Mouse (Mus musculus): ENCODE measurements at regions not wholly inside any gene's neighbourhood (a gene's known extent, or its start where the extent isn't known, plus 50 kb on each side); places are given as distances from the start of the nearest gene placed in this dataset.

- Histone ChIP-seq H3K9ac (replicated peaks) (no peak overlapping the region), H3K27me3 (0 out of 2 replicates have a peak, but pooled peaks cover 6% of the 10 kb centered on the region), H3K27ac (no peak overlapping the region), H3K4me1 (replicated peaks) (no peaks in the 10 kb centered on the region), H3K4me2 (replicated peaks) (no peak overlapping the region), H3K4me3 (replicated peaks) (no peak overlapping the region), H3K9me3 (no peaks in the 10 kb centered on the region), H3K36me3 (no peaks in the 10 kb centered on the region)
- no peak for ATAC-seq
- WGBS: 64% methylated on average over 4 of the region's 4 CpGs
Measured at GRCm38 (mm10) chr5:4697346-4698095, 60.3 kb downstream of the Fzd1 start.

- Histone ChIP-seq H3K9me3 (no peaks in the 10 kb centered on the region), H3K4me1 (replicated peaks) (no peaks in the 10 kb centered on the region), H3K9ac (replicated peaks) (no peak overlapping the region), H3K27me3 (0 out of 2 replicates have a peak, but pooled peaks cover 6% of the 10 kb centered on the region), H3K36me3 (no peaks in the 10 kb centered on the region), H3K4me3 (replicated peaks) (no peak overlapping the region), H3K4me2 (replicated peaks) (no peak overlapping the region), H3K27ac (no peak overlapping the region)
- ATAC-seq: no peak
Measured at GRCm38 (mm10) chr5:4696701-4697100, 61.1 kb downstream of the Fzd1 start.

GRCm38 (mm10) chr5:4689130-4689529 is 68.7 kb downstream of the Fzd1 start:
- Histone ChIP-seq H3K4me1 (replicated peaks) (no peaks in the 10 kb centered on the region), H3K9ac (replicated peaks) (no peak overlapping the region), H3K27me3 (no peaks in the 10 kb centered on the region), H3K4me3 (replicated peaks) (no peak overlapping the region), H3K9me3 (no peaks in the 10 kb centered on the region), H3K36me3 (no peaks in the 10 kb centered on the region), H3K4me2 (replicated peaks) (no peak overlapping the region), H3K27ac (no peak overlapping the region)
- ATAC-seq: no peak
- WGBS: 88% methylated on average over 2 of the region's 2 CpGs

- Histone ChIP-seq H3K9me3 (no peaks in the 10 kb centered on the region), H3K4me1 (replicated peaks) (no peaks in the 10 kb centered on the region), H3K9ac (replicated peaks) (no peak overlapping the region), H3K4me2 (replicated peaks) (no peak overlapping the region), H3K27ac (no peak overlapping the region), H3K27me3 (no peaks in the 10 kb centered on the region), H3K36me3 (no peaks in the 10 kb centered on the region), H3K4me3 (replicated peaks) (no peak overlapping the region)
- ATAC-seq: no peak
- WGBS: 95% methylated on average over 2 of the region's 2 CpGs
Measured at GRCm38 (mm10) chr5:4675316-4675715, 82.5 kb downstream of the Fzd1 start.

GRCm38 (mm10) chr5:4666381-4666780 is 91.5 kb downstream of the Fzd1 start:
- no peak overlapping the region for H3K9ac ChIP-seq (replicated peaks)
- H3K27ac ChIP-seq: peak overlapping the region; percentile 82
- H3K36me3 ChIP-seq: no peaks in the 10 kb centered on the region
- H3K4me2 ChIP-seq (replicated peaks): peak overlapping the region; percentile 33
- no peak overlapping the region for H3K4me3 ChIP-seq (replicated peaks)
- peak; percentile 88 for ATAC-seq
- peaks cover 18% of the 10 kb centered on the region for H3K4me1 ChIP-seq (replicated peaks)
- WGBS: 51% methylated on average over 12 of the region's 12 CpGs
- H3K27me3 ChIP-seq: no peaks in the 10 kb centered on the region
- H3K9me3 ChIP-seq: no peaks in the 10 kb centered on the region

- Histone ChIP-seq H3K4me1 (replicated peaks) (peaks cover 21% of the 10 kb centered on the region), H3K27ac (peak overlapping the region; percentile 82), H3K4me2 (replicated peaks) (peak overlapping the region; percentile 33), H3K4me3 (replicated peaks) (no peak overlapping the region), H3K9me3 (no peaks in the 10 kb centered on the region), H3K9ac (replicated peaks) (no peak overlapping the region), H3K36me3 (no peaks in the 10 kb centered on the region), H3K27me3 (no peaks in the 10 kb centered on the region)
- 56% methylated on average over 9 of the region's 9 CpGs for WGBS
- peak; percentile 68; the same call in 1 of the 2 replicates for ATAC-seq
Measured at GRCm38 (mm10) chr5:4665978-4666377, 91.9 kb downstream of the Fzd1 start.

GRCm38 (mm10) chr5:4664918-4665317 is 92.9 kb downstream of the Fzd1 start:
- no peaks in the 10 kb centered on the region for H3K9me3 ChIP-seq
- H3K4me1 ChIP-seq (replicated peaks): peaks cover 21% of the 10 kb centered on the region
- ATAC-seq: no peak
- no peak overlapping the region for H3K27ac ChIP-seq
- no peak overlapping the region for H3K4me3 ChIP-seq (replicated peaks)
- H3K36me3 ChIP-seq: no peaks in the 10 kb centered on the region
- no peak overlapping the region for H3K4me2 ChIP-seq (replicated peaks)
- H3K9ac ChIP-seq (replicated peaks): no peak overlapping the region
- WGBS: 78% methylated on average over 4 of the region's 4 CpGs
- no peaks in the 10 kb centered on the region for H3K27me3 ChIP-seq

GRCm38 (mm10) chr5:4664488-4664887 is 93.3 kb downstream of the Fzd1 start:
- 66% methylated on average over 10 of the region's 10 CpGs for WGBS
- no peaks in the 10 kb centered on the region for H3K9me3 ChIP-seq
- no peak overlapping the region for H3K4me2 ChIP-seq (replicated peaks)
- H3K9ac ChIP-seq (replicated peaks): no peak overlapping the region
- H3K4me3 ChIP-seq (replicated peaks): no peak overlapping the region
- H3K27me3 ChIP-seq: no peaks in the 10 kb centered on the region
- ATAC-seq: no peak
- peaks cover 21% of the 10 kb centered on the region for H3K4me1 ChIP-seq (replicated peaks)
- H3K36me3 ChIP-seq: no peaks in the 10 kb centered on the region
- no peak overlapping the region for H3K27ac ChIP-seq

GRCm38 (mm10) chr5:4662198-4662585 is 95.6 kb downstream of the Fzd1 start:
- Histone ChIP-seq H3K4me3 (replicated peaks) (no peak overlapping the region), H3K9me3 (no peaks in the 10 kb centered on the region), H3K9ac (replicated peaks) (no peak overlapping the region), H3K4me1 (replicated peaks) (peaks cover 21% of the 10 kb centered on the region), H3K27me3 (no peaks in the 10 kb centered on the region), H3K36me3 (no peaks in the 10 kb centered on the region), H3K27ac (no peak overlapping the region), H3K4me2 (replicated peaks) (no peak overlapping the region)
- ATAC-seq: no peak
- 74% methylated on average over 6 of the region's 6 CpGs for WGBS

- Histone ChIP-seq H3K4me1 (replicated peaks) (peaks cover 19% of the 10 kb centered on the region), H3K9ac (replicated peaks) (no peak overlapping the region), H3K4me3 (replicated peaks) (no peak overlapping the region), H3K27ac (no peak overlapping the region), H3K4me2 (replicated peaks) (no peak overlapping the region), H3K27me3 (no peaks in the 10 kb centered on the region), H3K9me3 (no peaks in the 10 kb centered on the region), H3K36me3 (no peaks in the 10 kb centered on the region)
- WGBS: 59% methylated on average over 12 of the region's 12 CpGs
- no peak for ATAC-seq
Measured at GRCm38 (mm10) chr5:4661420-4662197, 96.2 kb downstream of the Fzd1 start.

GRCm38 (mm10) chr5:4657982-4658381 is 99.9 kb downstream of the Fzd1 start:
- Histone ChIP-seq H3K27me3 (no peaks in the 10 kb centered on the region), H3K36me3 (no peaks in the 10 kb centered on the region), H3K27ac (no peak overlapping the region), H3K9me3 (no peaks in the 10 kb centered on the region), H3K4me3 (replicated peaks) (no peak overlapping the region), H3K4me2 (replicated peaks) (no peak overlapping the region), H3K9ac (replicated peaks) (no peak overlapping the region), H3K4me1 (replicated peaks) (peaks cover 12% of the 10 kb centered on the region)
- no peak for ATAC-seq
- WGBS: 60% methylated on average over 1 of the region's 1 CpGs

GRCm38 (mm10) chr5:4654186-4654585 is 103.6 kb downstream of the Fzd1 start:
- no peaks in the 10 kb centered on the region for H3K27me3 ChIP-seq
- H3K4me1 ChIP-seq (replicated peaks): peaks cover 25% of the 10 kb centered on the region
- no peaks in the 10 kb centered on the region for H3K9me3 ChIP-seq
- no peak overlapping the region for H3K9ac ChIP-seq (replicated peaks)
- no peak overlapping the region for H3K4me2 ChIP-seq (replicated peaks)
- no peak overlapping the region for H3K27ac ChIP-seq
- no peak for ATAC-seq
- H3K4me3 ChIP-seq (replicated peaks): no peak overlapping the region
- H3K36me3 ChIP-seq: no peaks in the 10 kb centered on the region

Measured in midbrain, embryonic 13.5 days (tissue).